Mouse (Mus musculus) megakaryocyte, embryonic 14.5 days (primary cell): ENCODE measurements around the gene Ist1.

Source experiments
- FLI1 ChIP-seq: IDR thresholded peaks from 2 replicates; pipeline ENCODE4 v1.6.1; 2012; ENCODE audit warnings: low read length, inconsistent platforms, mixed read lengths
- GATA1 ChIP-seq: IDR thresholded peaks from 3 replicates; pipeline ENCODE4 v1.6.1; 2012; ENCODE audit warnings: mixed read lengths, low read length, inconsistent platforms, borderline replicate concordance

- TF ChIP-seq FLI1 (no peak), GATA1 (no peak)
These were observed 4.7 kb upstream of the Ist1 start for GRCm38 (mm10) chr8:109697754-109698153.
